ENCODE assay signal across 22 mouse cellular contexts in the genomic region with DNA sequence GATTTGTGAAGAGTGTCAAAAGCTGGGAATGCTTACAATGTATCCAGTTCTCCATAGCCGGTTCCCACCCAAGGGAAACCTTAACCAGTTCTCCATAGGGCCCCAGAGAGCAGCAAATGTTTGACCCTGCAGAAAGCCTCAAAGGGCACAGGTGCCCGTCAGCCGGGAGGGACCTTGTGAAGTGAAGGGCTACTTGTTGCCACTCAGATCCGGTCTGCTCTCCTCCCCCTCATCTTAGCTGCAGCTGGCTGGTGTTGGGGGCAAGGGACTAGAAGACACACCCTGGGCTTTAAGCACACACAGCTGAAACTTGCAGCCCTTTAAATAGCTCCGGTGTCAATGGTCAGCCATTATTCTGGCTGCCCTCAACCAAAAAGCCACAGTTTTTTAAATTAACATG. TPM values are rescaled to one million over a fixed set of nuclear protein-coding genes. Genes with fewer than 3 reads are reported as not detected.
DNase-seq lines count a peak whose midpoint lies in the region; ATAC-seq and TF ChIP-seq lines count a peak whose summit lies in the region.
"Had no signal": no experiment of that assay in that cellular context is flagged by ENCODE, and none has a peak within 500 bp of the region (broad histone marks: within the 10 kb centered on the region; RNA-seq: fewer than 3 reads in every experiment).

No protein-coding gene starts in this region.

- TF ChIP-seq EP300 in lung, postnatal 0 days (IDR thresholded peaks at IDR 0.05) = no peak
- no peak for TF ChIP-seq EP300 in stomach, postnatal 0 days (optimal IDR thresholded peaks at IDR 0.05)

- H3K9ac ChIP-seq in hindbrain, embryonic 12.5 days = no peak overlapping the region
- H3K9ac ChIP-seq in lung, postnatal 0 days (replicated peaks; ENCODE audit: low read depth) = no peak overlapping the region
- H3K9ac ChIP-seq in liver, embryonic 13.5 days = no peak overlapping the region
- H3K9ac ChIP-seq in stomach, postnatal 0 days (ENCODE audit: low read length) = no peak overlapping the region
- H3K9ac ChIP-seq: lung, embryonic 14.5 days; midbrain, embryonic 12.5 days had no signal

- H3K4me3 ChIP-seq in hindbrain, embryonic 10.5 days = no peak overlapping the region
- no peak overlapping the region for H3K4me3 ChIP-seq in hindbrain, embryonic 12.5 days
- H3K4me3 ChIP-seq in lung, postnatal 0 days (ENCODE audit: low read depth, low read length) = no peak overlapping the region
- H3K4me3 ChIP-seq in liver, embryonic 13.5 days (replicated peaks) = no peak overlapping the region
- H3K4me3 ChIP-seq in stomach, postnatal 0 days (ENCODE audit: low read depth, low read length) = no peak overlapping the region
- H3K4me3 ChIP-seq: left cerebral cortex, adult 2 months; midbrain, embryonic 12.5 days had no signal

- H3K4me1 ChIP-seq in hindbrain, embryonic 10.5 days (replicated peaks) = peaks cover 34% of the 10 kb centered on the region
- peaks cover 24% of the 10 kb centered on the region for H3K4me1 ChIP-seq in hindbrain, embryonic 12.5 days
- H3K4me1 ChIP-seq in lung, postnatal 0 days (ENCODE audit: insufficient read depth, low read depth, low read length) = peaks cover 17% of the 10 kb centered on the region; the same call in 1 of the 2 replicates
- peaks cover 26% of the 10 kb centered on the region for H3K4me1 ChIP-seq in liver, embryonic 13.5 days (replicated peaks)
- H3K4me1 ChIP-seq in stomach, postnatal 0 days (replicated peaks; ENCODE audit: control insufficient read depth, insufficient read depth) = 0 out of 2 replicates have a peak, but pooled peaks cover 3% of the 10 kb centered on the region

- peak overlapping the region; percentile 40; the same call in 1 of the 2 replicates for H3K27ac ChIP-seq in hindbrain, embryonic 10.5 days
- no peak overlapping the region for H3K27ac ChIP-seq in hindbrain, embryonic 12.5 days
- H3K27ac ChIP-seq in lung, postnatal 0 days (ENCODE audit: low read length) = no peak overlapping the region
- H3K27ac ChIP-seq in liver, embryonic 13.5 days = no peak overlapping the region
- no peak overlapping the region for H3K27ac ChIP-seq in stomach, postnatal 0 days (replicated peaks)
- H3K27ac ChIP-seq: left cerebral cortex, adult 2 months; midbrain, embryonic 12.5 days had no signal

- H3K4me2 ChIP-seq in hindbrain, embryonic 12.5 days (replicated peaks) = no peak overlapping the region
- 0 out of 2 replicates have a peak overlapping the region, but pooled peaks have one; percentile 9 for H3K4me2 ChIP-seq in lung, postnatal 0 days (replicated peaks; ENCODE audit: low read depth, low read length)
- no peak overlapping the region for H3K4me2 ChIP-seq in liver, embryonic 13.5 days
- H3K4me2 ChIP-seq in stomach, postnatal 0 days (replicated peaks; ENCODE audit: low read depth) = no peak overlapping the region
- H3K4me2 ChIP-seq: lung, embryonic 14.5 days; midbrain, embryonic 12.5 days had no signal

- 59% methylated on average over 5 of the region's 5 CpGs for WGBS in hindbrain, embryonic 10.5 days
- 53% methylated on average over 5 of the region's 5 CpGs for WGBS in hindbrain, embryonic 12.5 days
- 44% methylated on average over 5 of the region's 5 CpGs for WGBS in lung, postnatal 0 days
- 59% methylated on average over 5 of the region's 5 CpGs for WGBS in liver, embryonic 13.5 days (ENCODE audit: insufficient replicate concordance)
- WGBS in stomach, postnatal 0 days = 35% methylated on average over 5 of the region's 5 CpGs

- DNase-seq in hindbrain, embryonic 10.5 days (ENCODE audit: low spot score) = no peak
- no peak for DNase-seq in lung, postnatal 0 days (ENCODE audit: low spot score)
- no peak for DNase-seq in lung, adult 18-20 months
- DNase-seq in liver, embryonic 13.5 days = no peak
- DNase-seq in stomach, postnatal 0 days (ENCODE audit: low spot score) = no peak
- no peak for DNase-seq in gastrocnemius, adult 18-20 months (ENCODE audit: low spot score)
- DNase-seq: B cell, adult 2 months; cerebellum, adult 2 months; cerebellum, postnatal 36 days; gastrocnemius, postnatal 36 days; heart, postnatal 36 days; kidney, postnatal 4 days; layer of hippocampus, adult 9-11 months; left cerebral cortex, postnatal 4 days; lung, embryonic 14.5 days; spleen, adult 18-20 months had no signal

- ATAC-seq in hindbrain, embryonic 12.5 days (ENCODE audit: low FRiP score) = no peak
- ATAC-seq in lung, postnatal 0 days = no peak; the same call in 1 of the 2 replicates
- 0 out of 2 replicates have a peak, but pooled peaks have one; percentile 8 for ATAC-seq in liver, embryonic 13.5 days (ENCODE audit: low read depth)
- peak; percentile 33; the same call in 1 of the 2 replicates for ATAC-seq in stomach, postnatal 0 days (ENCODE audit: low FRiP score, low TSS enrichment)
- no peak for ATAC-seq in monocyte, adult 5-6 weeks (replicated peaks; ENCODE audit: insufficient number of reproducible peaks, low FRiP score, low TSS enrichment, poor library complexity, severe bottlenecking)
- ATAC-seq: forebrain, embryonic 14.5 days; hindbrain, embryonic 16.5 days had no signal

- H3K36me3 ChIP-seq in hindbrain, embryonic 10.5 days = peaks cover 10% of the 10 kb centered on the region
- H3K36me3 ChIP-seq in hindbrain, embryonic 12.5 days = no peaks in the 10 kb centered on the region
- no peaks in the 10 kb centered on the region for H3K36me3 ChIP-seq in lung, postnatal 0 days (ENCODE audit: insufficient read depth, low read length)
- H3K36me3 ChIP-seq in liver, embryonic 13.5 days = no peaks in the 10 kb centered on the region
- no peaks in the 10 kb centered on the region for H3K36me3 ChIP-seq in stomach, postnatal 0 days (ENCODE audit: control insufficient read depth, insufficient read depth, low read length)
- H3K36me3 ChIP-seq: midbrain, embryonic 12.5 days had no signal

- no peak for TF ChIP-seq CTCF in lung, postnatal 0 days (IDR thresholded peaks at IDR 0.05)
- TF ChIP-seq CTCF in stomach, postnatal 0 days (IDR thresholded peaks at IDR 0.05; ENCODE audit: low read depth) = no peak

- H3K9me3 ChIP-seq in hindbrain, embryonic 10.5 days = no peaks in the 10 kb centered on the region
- no peaks in the 10 kb centered on the region for H3K9me3 ChIP-seq in hindbrain, embryonic 12.5 days (replicated peaks)
- no peaks in the 10 kb centered on the region for H3K9me3 ChIP-seq in lung, postnatal 0 days (ENCODE audit: low read length)
- H3K9me3 ChIP-seq in liver, embryonic 13.5 days (replicated peaks) = no peaks in the 10 kb centered on the region
- H3K9me3 ChIP-seq in stomach, postnatal 0 days (ENCODE audit: control insufficient read depth, low read length) = no peaks in the 10 kb centered on the region
- H3K9me3 ChIP-seq: midbrain, embryonic 12.5 days had no signal

- no peaks in the 10 kb centered on the region for H3K27me3 ChIP-seq in hindbrain, embryonic 10.5 days (ENCODE audit: insufficient read depth, poor library complexity, severe bottlenecking)
- H3K27me3 ChIP-seq in hindbrain, embryonic 12.5 days = no peaks in the 10 kb centered on the region
- H3K27me3 ChIP-seq in lung, postnatal 0 days (replicated peaks; ENCODE audit: insufficient read depth, low read length) = no peaks in the 10 kb centered on the region
- H3K27me3 ChIP-seq in liver, embryonic 13.5 days = no peaks in the 10 kb centered on the region
- H3K27me3 ChIP-seq in stomach, postnatal 0 days (ENCODE audit: control insufficient read depth, insufficient read depth, low read length) = no peaks in the 10 kb centered on the region
- H3K27me3 ChIP-seq: midbrain, embryonic 12.5 days had no signal

RNA-seq across cellular contexts. Expression of a gene that starts 30.1 kb away (rescaled TPM):
- polyA plus RNA-seq in hindbrain, embryonic 10.5 days (2016; fragmentation: Nextera tagmentation; extraction: Ambion mirVana) = 10.7 and 17.8 TPM in 2 replicates
- 35.5 and 36.7 TPM in 2 replicates for polyA plus RNA-seq in hindbrain, embryonic 12.5 days (2016; fragmentation: Nextera tagmentation; extraction: Ambion mirVana)
- polyA plus RNA-seq in lung, postnatal 0 days (2015; fragmentation: Nextera tagmentation; extraction: Ambion mirVana) = 7.4 and 11.8 TPM in 2 replicates
- polyA plus RNA-seq in liver, embryonic 13.5 days (2015; fragmentation: Nextera tagmentation; extraction: Ambion mirVana) = 1.3 TPM in 2 replicates
- polyA plus RNA-seq in stomach, postnatal 0 days (2015; fragmentation: Nextera tagmentation; extraction: Ambion mirVana) = 4.6 and 5.2 TPM in 2 replicates
- 0.10 TPM in 1 of 3 replicates, not detected in the others for total RNA-seq in monocyte, adult 5-6 weeks (2017)
- under 1 TPM; 0.50 to 0.62 TPM for total RNA-seq in gastrocnemius, adult 18-20 months (2021)

Comparison
In these comparisons a context has a peak if more than half of its experiments do, and no peak if none do; other contexts are left out.
1. ATAC-seq: peak in liver, embryonic 13.5 days (single experiment) and stomach, postnatal 0 days (single experiment); none in hindbrain, embryonic 12.5 days (single experiment), lung, postnatal 0 days (single experiment) and monocyte, adult 5-6 weeks (single experiment).